Mouse (Mus musculus) thymus, adult 2 months (tissue): ENCODE data around the gene Klhl41.

Experiments
- CTCF ChIP-seq: fragments of 200-500 bp; IDR thresholded peaks from 2 replicates; pipeline ENCODE4 v1.5.1; 2012; ENCODE audit warnings: mild to moderate bottlenecking, control low read depth, low read length, moderate library complexity, borderline replicate concordance; ENCODE audit not compliant: control insufficient read depth, poor library complexity, insufficient read depth; ENCODE audit errors: extremely low read depth
- POLR2A ChIP-seq: fragments of 200-500 bp; IDR thresholded peaks from 2 replicates; pipeline ENCODE4 v1.6.1; 2012; ENCODE audit warnings: mild to moderate bottlenecking, low read length, control low read depth, moderate library complexity; ENCODE audit not compliant: control insufficient read depth, poor library complexity, insufficient read depth; ENCODE audit errors: extremely low read depth

- no peak for TF ChIP-seq POLR2A
- TF ChIP-seq CTCF, result no peak
Observed at GRCm38 (mm10) chr2:69667656-69668055, 2.3 kb upstream of the Klhl41 start.
